Mouse (Mus musculus): ENCODE data around the gene Ulbp1. TPM values are rescaled to one million over a fixed set of nuclear protein-coding genes. Genes with fewer than 3 reads are reported as not detected.

Ulbp1 gene
- polyA plus RNA-seq, 1 experiment from 2014 or later, result 0.70 TPM

DNA sequence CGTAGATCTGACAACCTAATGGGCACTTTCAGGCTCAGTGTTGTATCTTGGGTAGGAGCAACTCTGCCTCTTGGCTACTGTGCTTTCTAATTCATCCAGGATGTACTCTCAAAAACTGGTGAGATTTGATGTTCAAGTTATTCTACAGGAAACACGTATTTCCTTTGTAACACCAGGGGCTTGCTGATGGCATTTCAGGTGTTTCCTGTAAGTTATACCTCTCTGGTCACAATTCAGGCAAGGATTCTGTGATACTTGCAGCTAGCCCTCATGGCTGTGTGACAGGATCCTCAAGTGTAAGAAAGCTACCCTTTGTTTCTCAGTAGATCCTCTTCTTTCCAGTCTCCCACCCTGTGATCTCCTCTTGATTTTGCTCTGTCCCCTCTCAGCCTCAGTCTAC, 34.5 kb downstream of the Ulbp1 start:
- ATAC-seq (ENCODE audit: low FRiP score), result no peak
- H3K27ac ChIP-seq, result no peak overlapping the region
- no peak overlapping the region for H3K4me3 ChIP-seq (replicated peaks; ENCODE audit: low read length)
- 91% methylated on average over 2 of the region's 2 CpGs for WGBS
- no peaks in the 10 kb centered on the region for H3K36me3 ChIP-seq (replicated peaks; ENCODE audit: control insufficient read depth, insufficient read depth)
- H3K9me3 ChIP-seq (ENCODE audit: control insufficient read depth, low read length), result no peaks in the 10 kb centered on the region
- no peaks in the 10 kb centered on the region for H3K4me1 ChIP-seq (replicated peaks; ENCODE audit: control insufficient read depth, insufficient read depth, low read length)
- no peak overlapping the region for H3K9ac ChIP-seq
- no peaks in the 10 kb centered on the region for H3K27me3 ChIP-seq (ENCODE audit: control insufficient read depth, insufficient read depth, low read length)
- H3K4me2 ChIP-seq (replicated peaks), result no peak overlapping the region
- DNase-seq (ENCODE audit: low spot score), result no peak

DNA sequence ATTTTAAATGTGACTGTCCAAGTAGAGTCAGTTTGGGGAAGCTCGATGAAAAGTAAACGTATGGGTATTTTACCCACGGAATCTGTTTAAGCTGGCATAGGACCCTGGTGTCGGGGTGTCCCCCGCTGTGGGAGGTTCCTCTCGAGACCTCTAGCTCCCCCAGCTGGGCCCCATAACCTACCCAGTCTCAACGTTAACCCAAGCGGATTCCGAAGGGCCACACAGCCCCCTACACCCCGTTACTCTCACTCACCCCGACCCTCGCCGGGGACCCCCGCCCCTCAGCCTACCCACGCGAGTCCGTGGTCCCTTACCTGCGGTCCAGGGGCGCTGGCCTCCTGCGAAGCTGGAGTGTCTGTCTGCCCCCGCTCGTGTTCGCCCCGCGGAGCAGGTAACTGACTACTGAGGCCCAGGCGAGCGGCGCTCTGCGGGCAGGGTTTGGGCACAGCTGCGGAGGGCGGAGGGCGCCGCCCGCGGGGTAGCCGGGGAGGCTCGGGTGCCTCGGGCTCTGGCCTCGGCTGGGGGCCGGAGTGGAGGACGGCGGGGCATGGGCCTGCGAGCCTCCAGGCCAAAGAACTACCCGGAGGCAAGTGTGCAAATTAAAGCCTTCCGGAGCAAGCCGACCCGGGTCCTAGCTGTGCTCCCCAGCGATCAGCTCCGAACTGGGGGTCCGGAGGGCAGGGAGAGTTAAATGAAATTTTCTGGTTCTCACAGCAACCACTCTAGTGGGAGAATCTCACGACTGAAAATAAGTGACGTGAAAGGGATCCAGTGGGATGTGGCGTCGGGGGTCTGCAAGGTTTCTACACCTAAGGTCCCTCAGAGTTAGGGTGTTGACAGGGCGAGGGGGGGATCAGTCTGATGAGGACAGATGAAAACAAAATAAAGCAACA, 80.0 kb downstream of the Ulbp1 start:
- H3K4me1 ChIP-seq (replicated peaks; ENCODE audit: control insufficient read depth, insufficient read depth, low read length), result peaks cover 19% of the 10 kb centered on the region
- H3K9me3 ChIP-seq (ENCODE audit: control insufficient read depth, low read length), result no peaks in the 10 kb centered on the region
- H3K36me3 ChIP-seq (replicated peaks; ENCODE audit: control insufficient read depth, insufficient read depth), result no peaks in the 10 kb centered on the region
- H3K27me3 ChIP-seq (ENCODE audit: control insufficient read depth, insufficient read depth, low read length), result peaks cover 38% of the 10 kb centered on the region
- peak overlapping the region; percentile 45 for H3K9ac ChIP-seq
- ATAC-seq (ENCODE audit: low FRiP score), result peak; percentile 42; the same call in 1 of the 2 replicates
- H3K4me3 ChIP-seq (replicated peaks; ENCODE audit: low read length), result peak overlapping the region; percentile 47
- no peak overlapping the region for H3K27ac ChIP-seq
- H3K4me2 ChIP-seq (replicated peaks), result peak overlapping the region; percentile 92
- no peak for DNase-seq (ENCODE audit: low spot score)
- WGBS, result 5% methylated on average over 55 of the region's 55 CpGs

GRCm38 (mm10) chr10:7391935-7392930, 81.2 kb downstream of the Ulbp1 start:
- H3K9me3 ChIP-seq (ENCODE audit: control insufficient read depth, low read length), result no peaks in the 10 kb centered on the region
- H3K4me2 ChIP-seq (replicated peaks), result peak overlapping the region; percentile 92
- peaks cover 38% of the 10 kb centered on the region for H3K27me3 ChIP-seq (ENCODE audit: control insufficient read depth, insufficient read depth, low read length)
- no peak overlapping the region for H3K27ac ChIP-seq
- DNase-seq (ENCODE audit: low spot score), result no peak
- peak; percentile 41; the same call in 1 of the 2 replicates for ATAC-seq (ENCODE audit: low FRiP score)
- H3K4me3 ChIP-seq (replicated peaks; ENCODE audit: low read length), result peak overlapping the region; percentile 47
- peak overlapping the region; percentile 57; the same call in 1 of the 2 replicates for H3K9ac ChIP-seq
- peaks cover 19% of the 10 kb centered on the region for H3K4me1 ChIP-seq (replicated peaks; ENCODE audit: control insufficient read depth, insufficient read depth, low read length)
- no peaks in the 10 kb centered on the region for H3K36me3 ChIP-seq (replicated peaks; ENCODE audit: control insufficient read depth, insufficient read depth)
- WGBS, result under 1% methylated on average over 71 of the region's 73 CpGs

DNA sequence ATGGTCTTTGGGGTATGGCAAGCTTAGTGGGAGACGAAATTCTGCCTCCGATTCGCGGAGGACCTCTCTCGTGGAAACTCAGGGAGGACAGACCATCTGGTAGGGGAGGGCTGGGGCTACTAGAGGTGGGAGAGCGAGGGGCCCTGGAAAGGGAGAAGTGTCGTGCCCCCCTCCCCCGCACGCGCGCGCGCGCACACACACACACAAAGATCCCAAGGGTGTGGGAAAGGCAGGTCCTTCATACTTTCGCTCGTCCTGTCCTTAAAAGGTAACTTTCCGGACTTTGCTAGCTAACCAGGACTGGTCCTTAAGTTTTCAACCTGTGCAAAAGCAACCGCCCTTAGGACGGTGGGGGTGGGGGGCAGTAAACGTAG, 81.9 kb downstream of the Ulbp1 start:
- no peaks in the 10 kb centered on the region for H3K9me3 ChIP-seq (ENCODE audit: control insufficient read depth, low read length)
- H3K4me1 ChIP-seq (replicated peaks; ENCODE audit: control insufficient read depth, insufficient read depth, low read length), result peaks cover 19% of the 10 kb centered on the region
- H3K9ac ChIP-seq, result peak overlapping the region; percentile 57; the same call in 1 of the 2 replicates
- ATAC-seq (ENCODE audit: low FRiP score), result peak; percentile 51; the same call in 1 of the 2 replicates
- H3K27ac ChIP-seq, result no peak overlapping the region
- no peaks in the 10 kb centered on the region for H3K36me3 ChIP-seq (replicated peaks; ENCODE audit: control insufficient read depth, insufficient read depth)
- H3K4me3 ChIP-seq (replicated peaks; ENCODE audit: low read length), result peak overlapping the region; percentile 47
- no peak for DNase-seq (ENCODE audit: low spot score)
- peaks cover 38% of the 10 kb centered on the region for H3K27me3 ChIP-seq (ENCODE audit: control insufficient read depth, insufficient read depth, low read length)
- peak overlapping the region; percentile 92 for H3K4me2 ChIP-seq (replicated peaks)
- WGBS, result 2% methylated on average over 20 of the region's 20 CpGs

DNA sequence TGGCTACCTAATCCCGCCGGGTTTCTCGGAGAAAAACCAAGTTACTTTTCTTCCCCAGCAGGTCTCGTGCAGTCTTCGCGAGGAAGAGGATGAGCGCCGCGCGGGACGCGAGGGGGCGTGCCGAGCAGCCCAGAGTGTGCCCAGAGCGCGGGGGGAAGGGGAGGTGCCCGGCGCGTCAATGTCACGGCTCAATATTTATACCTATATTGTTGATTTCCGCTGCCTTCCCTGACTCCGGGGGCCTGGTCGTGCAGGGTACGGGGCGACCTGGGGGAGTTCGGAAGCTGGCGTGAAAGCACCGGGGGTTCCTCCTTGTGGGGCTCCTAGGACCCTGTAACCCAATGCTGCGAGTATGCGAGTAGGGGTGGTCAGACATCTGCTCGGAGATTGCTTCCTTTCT, 82.3 kb downstream of the Ulbp1 start:
- peak; percentile 76 for ATAC-seq (ENCODE audit: low FRiP score)
- H3K4me3 ChIP-seq (replicated peaks; ENCODE audit: low read length), result peak overlapping the region; percentile 47
- H3K27ac ChIP-seq, result no peak overlapping the region
- H3K9me3 ChIP-seq (ENCODE audit: control insufficient read depth, low read length), result no peaks in the 10 kb centered on the region
- peak overlapping the region; percentile 92 for H3K4me2 ChIP-seq (replicated peaks)
- DNase-seq (ENCODE audit: low spot score), result no peak
- H3K9ac ChIP-seq, result peak overlapping the region; percentile 57
- peaks cover 19% of the 10 kb centered on the region for H3K4me1 ChIP-seq (replicated peaks; ENCODE audit: control insufficient read depth, insufficient read depth, low read length)
- WGBS, result under 1% methylated on average over 29 of the region's 31 CpGs
- H3K36me3 ChIP-seq (replicated peaks; ENCODE audit: control insufficient read depth, insufficient read depth), result no peaks in the 10 kb centered on the region
- peaks cover 38% of the 10 kb centered on the region for H3K27me3 ChIP-seq (ENCODE audit: control insufficient read depth, insufficient read depth, low read length)

Other genes with a start within 250 kb of the Ulbp1 start
- 40.5 and 52.5 TPM in 2 replicates for gene Lrp11, start 116.2 kb upstream of the Ulbp1 start, polyA plus RNA-seq (2014; fragmentation: Nextera tagmentation; extraction: Ambion mirVana)
- gene Nup43, start 193.9 kb upstream of the Ulbp1 start, polyA plus RNA-seq (2014; fragmentation: Nextera tagmentation; extraction: Ambion mirVana), result 28.7 and 32.3 TPM in 2 replicates
- 177 and 186 TPM in 2 replicates for gene Pcmt1, start 207.5 kb upstream of the Ulbp1 start, polyA plus RNA-seq (2014; fragmentation: Nextera tagmentation; extraction: Ambion mirVana)
- 17.7 and 17.8 TPM in 2 replicates for gene Lats1, start 207.6 kb upstream of the Ulbp1 start, polyA plus RNA-seq (2014; fragmentation: Nextera tagmentation; extraction: Ambion mirVana)